Mouse (Mus musculus) embryonic fibroblast, embryonic 13.5 days (primary cell): ENCODE results near the gene Rps8.
"Not testable (repeated sequence)": the region's sequence is repeated elsewhere in the genome, so short reads cannot be mapped to it uniquely, and the experiment has no call there.

Experiments used
- CTCF ChIP-seq: IDR thresholded peaks from 2 replicates; pipeline ENCODE4 v1.5.1; 2011; ENCODE audit warnings: mild to moderate bottlenecking, control low read depth, low read length, moderate library complexity, borderline replicate concordance; ENCODE audit not compliant: insufficient read depth
- POLR2A ChIP-seq: IDR thresholded peaks from 2 replicates; pipeline ENCODE4 v1.6.1; 2011; ENCODE audit warnings: low read depth, mild to moderate bottlenecking, control low read depth, low read length, moderate library complexity

DNA sequence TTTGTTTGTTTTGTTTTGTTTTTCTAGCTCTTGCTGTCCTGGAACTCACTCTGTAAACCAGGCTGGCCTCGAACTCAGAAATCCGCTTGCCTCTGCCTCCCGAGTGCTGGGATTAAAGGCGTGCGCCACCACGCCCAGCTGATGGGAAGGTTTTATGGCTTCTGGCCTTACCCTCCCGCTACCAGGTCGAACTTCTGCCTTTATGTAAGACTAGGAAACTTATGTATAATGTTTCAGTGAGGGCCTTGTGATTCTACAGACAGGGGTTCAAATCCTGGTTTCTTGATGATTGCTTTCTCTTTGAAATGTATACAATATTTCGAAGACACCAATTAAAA lies 26.7 kb upstream of the Rps8 start:
- not testable (repeated sequence) for TF ChIP-seq CTCF, POLR2A
